Mouse (Mus musculus) liver, postnatal 0 days (tissue): ENCODE data around the gene Gtpbp3.

Experiments used
- CTCF ChIP-seq: sonication (generic); IDR thresholded peaks from 2 replicates; pipeline ENCODE4 v1.5.1; 2016; ENCODE audit warnings: antibody characterized with exemption, low read depth
- EP300 ChIP-seq: IDR thresholded peaks from 2 replicates; pipeline ENCODE4 v1.6.1; 2016; ENCODE audit warnings: antibody characterized with exemption, low read depth, mild to moderate bottlenecking

- TF ChIP-seq CTCF (no peak), EP300 (no peak)
Measured at GRCm38 (mm10) chr8:71470913-71471255, 17.0 kb upstream of the Gtpbp3 start.
